Mouse (Mus musculus) liver, embryonic 14.5 days (tissue): ENCODE results near the gene Evi2a.

ENCODE experiments used
- CTCF ChIP-seq: IDR thresholded peaks from 2 replicates; pipeline ENCODE4 v1.5.1; 2016; ENCODE audit warnings: antibody characterized with exemption, low read depth, control low read depth
- EP300 ChIP-seq: IDR thresholded peaks from 2 replicates; pipeline ENCODE4 v1.6.1; 2016; ENCODE audit warnings: antibody characterized with exemption, low read depth

DNA sequence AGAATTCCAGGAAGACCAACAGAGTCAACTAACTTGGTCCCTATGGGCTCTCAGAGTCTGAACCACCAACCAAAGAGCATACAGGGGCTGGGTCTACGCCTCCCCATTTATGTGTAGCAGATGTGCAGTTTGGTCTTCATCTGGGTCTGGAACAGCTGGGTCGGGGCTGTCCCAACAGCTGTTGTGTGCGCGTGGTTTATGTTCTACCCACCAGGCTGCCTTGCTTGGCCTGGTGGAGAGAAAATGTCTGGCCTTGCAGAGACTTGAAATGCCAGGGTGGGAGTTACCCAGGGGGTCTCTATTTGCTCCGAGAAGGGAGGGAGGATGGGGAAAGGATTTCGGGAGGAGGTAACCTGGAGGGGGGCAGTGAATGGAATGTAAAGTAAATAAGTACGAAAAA is 33.1 kb upstream of the Evi2a start:
- TF ChIP-seq CTCF (no peak), EP300 (no peak)
